Mouse (Mus musculus): ENCODE measurements around the gene Trat1.

DNA sequence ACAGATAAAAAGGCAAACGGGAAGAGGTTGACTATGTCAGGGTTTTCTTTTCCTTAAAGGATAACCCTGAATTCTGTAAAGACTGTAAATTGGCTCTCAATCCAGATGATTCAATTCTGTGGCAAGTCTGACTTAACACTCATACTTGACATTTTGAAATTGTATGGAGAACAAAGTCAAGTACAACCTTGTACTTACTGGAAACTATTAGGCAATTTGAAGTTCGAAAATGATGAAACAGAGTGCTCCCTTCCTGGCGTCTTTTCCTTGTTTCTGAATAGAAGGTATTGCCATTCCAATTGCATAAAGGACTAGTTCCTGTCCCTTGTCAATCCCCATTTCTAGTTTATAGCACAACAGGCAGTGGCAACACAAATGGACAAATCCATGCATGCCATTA is 27.6 kb upstream of the Trat1 start:
- TF ChIP-seq CTCF (IDR thresholded peaks at IDR 0.05; ENCODE audit: control insufficient read depth, insufficient read depth, insufficient replicate concordance, low read depth, low read length): no peak
- TF ChIP-seq POLR2A (IDR thresholded peaks at IDR 0.05; ENCODE audit: control insufficient read depth, low read depth, low read length): no peak

Measured in testis, adult 2 months (tissue).